Mouse (Mus musculus) liver, embryonic 12.5 days (tissue): ENCODE data around the gene Tet3. TPM values are rescaled to one million over a fixed set of nuclear protein-coding genes. Genes with fewer than 3 reads are reported as not detected.

Experiments used
- ATAC-seq: fragments of 200-750 bp; cut with Nextera tagmentation; 2 replicates; pipeline ENCODE4 v1.8.0; 2017; ENCODE audit warnings: moderate number of reproducible peaks, mild to moderate bottlenecking, moderate library complexity
- H3K27ac ChIP-seq: fragments of 300-500 bp; sonication (generic); 2 replicates; pipeline ENCODE4 v1.5.1; 2016; ENCODE audit warnings: mild to moderate bottlenecking
- H3K27me3 ChIP-seq: fragments of 300-500 bp; sonication (generic); replicated peaks from 2 replicates; pipeline ENCODE4 v1.6.1; 2016; ENCODE audit warnings: mild to moderate bottlenecking, moderate library complexity
- H3K36me3 ChIP-seq: fragments of 300-500 bp; sonication (generic); 2 replicates; pipeline ENCODE4 v1.6.1; 2016; ENCODE audit warnings: mild to moderate bottlenecking, moderate library complexity
- H3K4me1 ChIP-seq: fragments of 300-500 bp; sonication (generic); 2 replicates; pipeline ENCODE4 v1.6.1; 2016
- H3K4me2 ChIP-seq: fragments of 300-500 bp; sonication (generic); 2 replicates; pipeline ENCODE4 v1.6.1; 2016; ENCODE audit warnings: mild to moderate bottlenecking, moderate library complexity
- H3K4me3 ChIP-seq: fragments of 300-500 bp; sonication (generic); 2 replicates; pipeline ENCODE4 v1.5.1; 2016; ENCODE audit warnings: mild to moderate bottlenecking, moderate library complexity
- H3K9ac ChIP-seq: fragments of 300-500 bp; sonication (generic); 2 replicates; pipeline ENCODE4 v1.6.1; 2016; ENCODE audit warnings: mild to moderate bottlenecking, moderate library complexity
- H3K9me3 ChIP-seq: fragments of 300-500 bp; sonication (generic); replicated peaks from 2 replicates; pipeline ENCODE4 v1.6.1; 2016; ENCODE audit warnings: mild to moderate bottlenecking, moderate library complexity
- WGBS: fragments of 180-500 bp; shearing (Covaris S2); methylation state at CpG from one replicate; pipeline ENCODE4 v1.1.7; 2016; ENCODE audit not compliant: insufficient replicate concordance; 5-methylcytosine and 5-hydroxymethylcytosine counted together
- polyA plus RNA-seq: library from polyadenylated mRNA; unstranded; fragments of >200 nt; fragmentation: Nextera tagmentation; extraction: Ambion mirVana; gene quantifications from 2 replicates; pipeline ENCODE4 v1.2.1, GENCODE M21; 2016

The Tet3 gene
- polyA plus RNA-seq, 1 experiment from 2014 or later = 12.1 TPM

GRCm38 (mm10) chr6:83437225-83437624 is 21.7 kb downstream of the Tet3 start:
- H3K27ac ChIP-seq = no peak overlapping the region
- H3K9me3 ChIP-seq = no peaks in the 10 kb centered on the region
- H3K36me3 ChIP-seq = peaks cover 62% of the 10 kb centered on the region
- no peak overlapping the region for H3K9ac ChIP-seq
- no peaks in the 10 kb centered on the region for H3K27me3 ChIP-seq
- no peak overlapping the region for H3K4me2 ChIP-seq
- 78% methylated on average over 3 of the region's 3 CpGs for WGBS
- no peak overlapping the region for H3K4me3 ChIP-seq
- ATAC-seq = no peak
- H3K4me1 ChIP-seq = peaks cover 65% of the 10 kb centered on the region

GRCm38 (mm10) chr6:83436547-83436946 is 22.3 kb downstream of the Tet3 start:
- 55% methylated on average over 4 of the region's 4 CpGs for WGBS
- Histone ChIP-seq H3K4me3 (no peak overlapping the region), H3K27me3 (no peaks in the 10 kb centered on the region), H3K36me3 (peaks cover 65% of the 10 kb centered on the region), H3K4me1 (peaks cover 58% of the 10 kb centered on the region), H3K9me3 (no peaks in the 10 kb centered on the region), H3K9ac (no peak overlapping the region), H3K27ac (no peak overlapping the region), H3K4me2 (no peak overlapping the region)
- ATAC-seq = no peak

GRCm38 (mm10) chr6:83435174-83435573 is 23.7 kb downstream of the Tet3 start:
- H3K4me2 ChIP-seq = no peak overlapping the region
- H3K4me1 ChIP-seq = peaks cover 46% of the 10 kb centered on the region
- no peak overlapping the region for H3K4me3 ChIP-seq
- ATAC-seq = no peak
- no peak overlapping the region for H3K27ac ChIP-seq
- WGBS = 77% methylated on average over 5 of the region's 5 CpGs
- H3K9me3 ChIP-seq = no peaks in the 10 kb centered on the region
- peaks cover 74% of the 10 kb centered on the region for H3K36me3 ChIP-seq
- no peaks in the 10 kb centered on the region for H3K27me3 ChIP-seq
- H3K9ac ChIP-seq = no peak overlapping the region

- Histone ChIP-seq H3K4me3 (no peak overlapping the region), H3K27ac (no peak overlapping the region), H3K36me3 (peaks cover 74% of the 10 kb centered on the region), H3K4me2 (no peak overlapping the region), H3K4me1 (peaks cover 35% of the 10 kb centered on the region), H3K27me3 (no peaks in the 10 kb centered on the region), H3K9ac (no peak overlapping the region), H3K9me3 (no peaks in the 10 kb centered on the region)
- no peak for ATAC-seq
- WGBS = 77% methylated on average over 4 of the region's 4 CpGs
Observed at GRCm38 (mm10) chr6:83433546-83433945, 25.3 kb downstream of the Tet3 start.

GRCm38 (mm10) chr6:83432966-83433365 is 25.9 kb downstream of the Tet3 start:
- Histone ChIP-seq H3K9me3 (no peaks in the 10 kb centered on the region), H3K9ac (no peak overlapping the region), H3K4me1 (peaks cover 35% of the 10 kb centered on the region), H3K4me3 (no peak overlapping the region), H3K36me3 (peaks cover 75% of the 10 kb centered on the region), H3K4me2 (no peak overlapping the region), H3K27ac (no peak overlapping the region), H3K27me3 (no peaks in the 10 kb centered on the region)
- WGBS = 80% methylated on average over 7 of the region's 7 CpGs
- ATAC-seq = no peak

- no peak overlapping the region for H3K4me2 ChIP-seq
- no peak overlapping the region for H3K27ac ChIP-seq
- H3K9ac ChIP-seq = no peak overlapping the region
- no peak overlapping the region for H3K4me3 ChIP-seq
- H3K36me3 ChIP-seq = peaks cover 71% of the 10 kb centered on the region
- no peaks in the 10 kb centered on the region for H3K9me3 ChIP-seq
- H3K27me3 ChIP-seq = no peaks in the 10 kb centered on the region
- no peak for ATAC-seq
- WGBS = 64% methylated on average over 5 of the region's 5 CpGs
- peaks cover 18% of the 10 kb centered on the region for H3K4me1 ChIP-seq
Observed at GRCm38 (mm10) chr6:83427968-83428731, 30.7 kb downstream of the Tet3 start.

- Histone ChIP-seq H3K27ac (no peak overlapping the region), H3K4me1 (peaks cover 24% of the 10 kb centered on the region)
- no peak for ATAC-seq
Observed at GRCm38 (mm10) chr6:83427512-83427911, 31.4 kb downstream of the Tet3 start.

GRCm38 (mm10) chr6:83426576-83426975 is 32.3 kb downstream of the Tet3 start:
- Histone ChIP-seq H3K4me1 (peaks cover 33% of the 10 kb centered on the region), H3K27ac (no peak overlapping the region), H3K4me2 (no peak overlapping the region), H3K4me3 (no peak overlapping the region), H3K9ac (no peak overlapping the region), H3K27me3 (no peaks in the 10 kb centered on the region), H3K36me3 (peaks cover 73% of the 10 kb centered on the region), H3K9me3 (no peaks in the 10 kb centered on the region)
- ATAC-seq = no peak
- WGBS = 84% methylated on average over 3 of the region's 3 CpGs

More at GRCm38 (mm10) chr6:83427512-83427911, 31.4 kb downstream of the Tet3 start:
- Histone ChIP-seq H3K36me3 (peaks cover 70% of the 10 kb centered on the region), H3K9ac (no peak overlapping the region), H3K4me2 (no peak overlapping the region), H3K27me3 (no peaks in the 10 kb centered on the region), H3K9me3 (no peaks in the 10 kb centered on the region), H3K4me3 (no peak overlapping the region)
- 75% methylated on average over 6 of the region's 6 CpGs for WGBS

GRCm38 (mm10) chr6:83424053-83424404 is 34.9 kb downstream of the Tet3 start:
- H3K9me3 ChIP-seq = no peaks in the 10 kb centered on the region
- no peak for ATAC-seq
- no peak overlapping the region for H3K9ac ChIP-seq
- 84% methylated on average over 4 of the region's 4 CpGs for WGBS
- H3K36me3 ChIP-seq = peaks cover 62% of the 10 kb centered on the region
- peaks cover 31% of the 10 kb centered on the region for H3K4me1 ChIP-seq
- H3K27ac ChIP-seq = no peak overlapping the region
- H3K4me3 ChIP-seq = no peak overlapping the region
- no peaks in the 10 kb centered on the region for H3K27me3 ChIP-seq
- no peak overlapping the region for H3K4me2 ChIP-seq

- no peak for ATAC-seq
- 75% methylated on average over 8 of the region's 8 CpGs for WGBS
- H3K9ac ChIP-seq = no peak overlapping the region
- peaks cover 28% of the 10 kb centered on the region for H3K4me1 ChIP-seq
- no peaks in the 10 kb centered on the region for H3K27me3 ChIP-seq
- peaks cover 59% of the 10 kb centered on the region for H3K36me3 ChIP-seq
- H3K4me2 ChIP-seq = no peak overlapping the region
- no peak overlapping the region for H3K4me3 ChIP-seq
- no peaks in the 10 kb centered on the region for H3K9me3 ChIP-seq
- no peak overlapping the region for H3K27ac ChIP-seq
Observed at GRCm38 (mm10) chr6:83423400-83424052, 35.4 kb downstream of the Tet3 start.

- Histone ChIP-seq H3K9me3 (no peaks in the 10 kb centered on the region), H3K4me2 (no peak overlapping the region), H3K36me3 (peaks cover 44% of the 10 kb centered on the region), H3K4me1 (peaks cover 30% of the 10 kb centered on the region), H3K27me3 (no peaks in the 10 kb centered on the region), H3K9ac (no peak overlapping the region), H3K4me3 (no peak overlapping the region), H3K27ac (peak overlapping the region; percentile 5; the same call in 1 of the 2 replicates)
- peak; percentile 52; the same call in 1 of the 2 replicates for ATAC-seq
- 63% methylated on average over 11 of the region's 11 CpGs for WGBS
Observed at GRCm38 (mm10) chr6:83421866-83422649, 36.8 kb downstream of the Tet3 start.

- Histone ChIP-seq H3K27ac (no peak overlapping the region), H3K4me3 (no peak overlapping the region), H3K36me3 (peaks cover 27% of the 10 kb centered on the region), H3K4me1 (peaks cover 43% of the 10 kb centered on the region), H3K9ac (no peak overlapping the region), H3K9me3 (no peaks in the 10 kb centered on the region), H3K27me3 (no peaks in the 10 kb centered on the region), H3K4me2 (no peak overlapping the region)
- no peak for ATAC-seq
- WGBS = 81% methylated on average over 3 of the region's 3 CpGs
Observed at GRCm38 (mm10) chr6:83419516-83419915, 39.4 kb downstream of the Tet3 start.
